Mouse (Mus musculus): Measurements from ENCODE around the gene Rnaset2b.
A peak's percentile ranks its signal among the peaks of the same experiment; 100 is the strongest.
"Not testable (repeated sequence)": the region's sequence is repeated elsewhere in the genome, so short reads cannot be mapped to it uniquely, and the experiment has no call there.

The Rnaset2b gene

GRCm38 (mm10) chr17:6986118-6986517 is 15.7 kb downstream of the Rnaset2b start:
- DNase-seq = not testable (repeated sequence)

- not testable (repeated sequence) for DNase-seq
Observed at GRCm38 (mm10) chr17:6995504-6995903, 25.1 kb downstream of the Rnaset2b start.

- DNase-seq = not testable (repeated sequence)
Observed at GRCm38 (mm10) chr17:6996826-6997225, 26.4 kb downstream of the Rnaset2b start.

- not testable (repeated sequence) for DNase-seq
Observed at GRCm38 (mm10) chr17:6997778-6998490, 27.5 kb downstream of the Rnaset2b start.

- not testable (repeated sequence) for DNase-seq
Observed at GRCm38 (mm10) chr17:7001790-7002585, 31.6 kb downstream of the Rnaset2b start.

GRCm38 (mm10) chr17:7003392-7003791 is 33.0 kb downstream of the Rnaset2b start:
- DNase-seq = not testable (repeated sequence)

GRCm38 (mm10) chr17:7005646-7006045 is 35.2 kb downstream of the Rnaset2b start:
- DNase-seq = not testable (repeated sequence)

- DNase-seq = not testable (repeated sequence)
Observed at GRCm38 (mm10) chr17:7008885-7009284, 38.5 kb downstream of the Rnaset2b start.

GRCm38 (mm10) chr17:7009440-7009839 is 39.0 kb downstream of the Rnaset2b start:
- not testable (repeated sequence) for DNase-seq

- not testable (repeated sequence) for DNase-seq
Observed at GRCm38 (mm10) chr17:7009901-7010300, 39.5 kb downstream of the Rnaset2b start.

GRCm38 (mm10) chr17:7014190-7014589 is 43.8 kb downstream of the Rnaset2b start:
- not testable (repeated sequence) for DNase-seq

- not testable (repeated sequence) for DNase-seq
Observed at GRCm38 (mm10) chr17:7025257-7025656, 54.8 kb downstream of the Rnaset2b start, which contains the start of gene Gm1604a. TSS of gene Gm1604a (plus strand) at chr17:7025568.

GRCm38 (mm10) chr17:7025764-7026346 is 55.4 kb downstream of the Rnaset2b start:
- not testable (repeated sequence) for DNase-seq

- peak; percentile 18 for DNase-seq
Observed at GRCm38 (mm10) chr17:7030204-7030603, 59.8 kb downstream of the Rnaset2b start.

GRCm38 (mm10) chr17:7030622-7031174 is 60.3 kb downstream of the Rnaset2b start:
- not testable (repeated sequence) for DNase-seq

- not testable (repeated sequence) for DNase-seq
Observed at GRCm38 (mm10) chr17:7033192-7034166, 63.0 kb downstream of the Rnaset2b start.
